Mouse (Mus musculus): Measurements from ENCODE around the gene Dclk2.

DNA sequence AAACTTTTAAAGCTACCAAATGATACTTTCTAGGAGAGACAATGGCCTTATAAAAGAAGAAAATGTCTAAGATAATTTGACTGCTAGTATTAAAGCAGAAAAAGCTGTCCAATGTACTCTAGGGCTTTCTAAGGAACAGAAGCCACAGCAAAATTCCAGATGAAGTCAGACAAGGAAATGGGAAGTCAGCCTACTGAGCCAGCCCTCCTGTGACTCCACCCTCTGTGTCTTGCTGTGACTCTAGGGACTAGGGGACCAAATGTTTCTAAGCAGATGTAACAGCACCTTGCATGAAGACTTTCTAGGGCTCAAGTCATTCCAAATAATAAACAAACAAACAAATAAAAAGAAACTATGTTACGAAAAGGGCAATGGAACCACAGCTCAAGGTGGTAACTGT, 75.1 kb downstream of the Dclk2 start:
- TF ChIP-seq POLR2A (IDR thresholded peaks at IDR 0.05; ENCODE audit: insufficient read depth, low read length), result no peak
- TF ChIP-seq CTCF (IDR thresholded peaks at IDR 0.05; ENCODE audit: low read depth, low read length), result no peak
- TF ChIP-seq EP300 (IDR thresholded peaks at IDR 0.05; ENCODE audit: insufficient read depth, low read depth, low read length), result 0 out of 2 replicates have a peak, but pooled peaks have one; percentile 42
